Mouse (Mus musculus) induced T-regulatory cell, adult 2 months (primary cell): ENCODE results near the gene Abcc1.

Source experiments
- DNase-seq: peaks from one replicate; pipeline ENCODE4 v3.0.0-alpha.2; 2012; ENCODE audit warnings: low read depth

The Abcc1 gene

GRCm38 (mm10) chr16:14376352-14376751, 15.0 kb downstream of the Abcc1 start:
- DNase-seq = no peak

GRCm38 (mm10) chr16:14377321-14377720, 16.0 kb downstream of the Abcc1 start:
- no peak for DNase-seq

- DNase-seq = no peak
These were observed 17.3 kb downstream of the Abcc1 start for GRCm38 (mm10) chr16:14378654-14379053.

- peak; percentile 54 for DNase-seq
These were observed 18.5 kb downstream of the Abcc1 start for GRCm38 (mm10) chr16:14379888-14380287.

- no peak for DNase-seq
These were observed 19.8 kb downstream of the Abcc1 start for GRCm38 (mm10) chr16:14381061-14381665.

- no peak for DNase-seq
These were observed 37.9 kb downstream of the Abcc1 start for GRCm38 (mm10) chr16:14399303-14399702.

GRCm38 (mm10) chr16:14403507-14403906, 42.1 kb downstream of the Abcc1 start:
- no peak for DNase-seq

GRCm38 (mm10) chr16:14405636-14406035, 44.3 kb downstream of the Abcc1 start:
- DNase-seq = no peak

GRCm38 (mm10) chr16:14409124-14409523, 47.8 kb downstream of the Abcc1 start:
- DNase-seq = no peak

GRCm38 (mm10) chr16:14409776-14410175, 48.4 kb downstream of the Abcc1 start:
- DNase-seq = no peak

GRCm38 (mm10) chr16:14410611-14411010, 49.3 kb downstream of the Abcc1 start:
- DNase-seq = no peak

- DNase-seq = no peak
These were observed 49.8 kb downstream of the Abcc1 start for GRCm38 (mm10) chr16:14411156-14411555.

GRCm38 (mm10) chr16:14412551-14412950, 51.2 kb downstream of the Abcc1 start:
- DNase-seq = no peak

- no peak for DNase-seq
These were observed 53.8 kb downstream of the Abcc1 start for GRCm38 (mm10) chr16:14415206-14415605.

GRCm38 (mm10) chr16:14416957-14417618, 55.7 kb downstream of the Abcc1 start:
- no peak for DNase-seq

GRCm38 (mm10) chr16:14420496-14421132, 59.3 kb downstream of the Abcc1 start:
- no peak for DNase-seq

GRCm38 (mm10) chr16:14422081-14422480, 60.7 kb downstream of the Abcc1 start:
- no peak for DNase-seq

- no peak for DNase-seq
These were observed 68.0 kb downstream of the Abcc1 start for GRCm38 (mm10) chr16:14429371-14429770.

GRCm38 (mm10) chr16:14432996-14433395, 71.6 kb downstream of the Abcc1 start:
- no peak for DNase-seq

GRCm38 (mm10) chr16:14435526-14435925, 74.2 kb downstream of the Abcc1 start:
- no peak for DNase-seq

- DNase-seq = no peak
These were observed 76.2 kb downstream of the Abcc1 start for GRCm38 (mm10) chr16:14437446-14437982.

GRCm38 (mm10) chr16:14438561-14438960, 77.2 kb downstream of the Abcc1 start:
- no peak for DNase-seq

- no peak for DNase-seq
These were observed 77.7 kb downstream of the Abcc1 start for GRCm38 (mm10) chr16:14439081-14439480.
